Mouse (Mus musculus) neural tube, embryonic 12.5 days (tissue): ENCODE measurements around the gene Kdm5b. TPM values are rescaled to one million over a fixed set of nuclear protein-coding genes. Genes with fewer than 3 reads are reported as not detected.
"Not testable (repeated sequence)": the region's sequence is repeated elsewhere in the genome, so short reads cannot be mapped to it uniquely, and the experiment has no call there.

Source experiments
- ATAC-seq: fragments of 200-750 bp; cut with Nextera tagmentation; 2 replicates; pipeline ENCODE4 v1.8.0; 2017; ENCODE audit warnings: low read depth, mild to moderate bottlenecking, moderate TSS enrichment, moderate library complexity; ENCODE audit not compliant: low FRiP score
- H3K27ac ChIP-seq: fragments of 300-500 bp; sonication (generic); 2 replicates; pipeline ENCODE4 v1.5.1; 2016
- H3K27me3 ChIP-seq: fragments of 300-500 bp; sonication (generic); replicated peaks from 2 replicates; pipeline ENCODE4 v1.6.1; 2016; ENCODE audit warnings: mild to moderate bottlenecking
- H3K36me3 ChIP-seq: fragments of 300-500 bp; sonication (generic); 2 replicates; pipeline ENCODE4 v1.6.1; 2016; ENCODE audit warnings: mild to moderate bottlenecking
- H3K4me1 ChIP-seq: fragments of 300-500 bp; sonication (generic); 2 replicates; pipeline ENCODE4 v1.6.1; 2016
- H3K4me2 ChIP-seq: fragments of 300-500 bp; sonication (generic); replicated peaks from 2 replicates; pipeline ENCODE4 v1.6.1; 2016; ENCODE audit warnings: mild to moderate bottlenecking
- H3K4me3 ChIP-seq: fragments of 300-500 bp; sonication (generic); 2 replicates; pipeline ENCODE4 v1.5.1; 2016
- H3K9ac ChIP-seq: fragments of 300-500 bp; sonication (generic); 2 replicates; pipeline ENCODE4 v1.6.1; 2016; ENCODE audit warnings: mild to moderate bottlenecking
- H3K9me3 ChIP-seq: fragments of 300-500 bp; sonication (generic); 2 replicates; pipeline ENCODE4 v1.6.1; 2016; ENCODE audit warnings: mild to moderate bottlenecking
- WGBS: fragments of 180-500 bp; shearing (Covaris S2); methylation state at CpG from one replicate; pipeline ENCODE4 v1.1.7; 2016; 5-methylcytosine and 5-hydroxymethylcytosine counted together
- polyA plus RNA-seq: library from polyadenylated mRNA; unstranded; fragments of >200 nt; fragmentation: Nextera tagmentation; extraction: Ambion mirVana; gene quantifications from 2 replicates; pipeline ENCODE4 v1.2.1, GENCODE M21; 2016

Gene Kdm5b
- 108 and 114 TPM in 2 replicates for polyA plus RNA-seq

GRCm38 (mm10) chr1:134559976-134560375 lies at the start of gene Kdm5b:
Gene Kdm5b, plus strand, starts transcription at chr1:134560171.
- H3K4me1 ChIP-seq, result peaks cover 23% of the 10 kb centered on the region
- under 1% methylated on average over 34 of the region's 34 CpGs for WGBS
- ATAC-seq, result 0 out of 2 replicates have a peak, but pooled peaks have one; percentile 4

GRCm38 (mm10) chr1:134512183-134512582 lies 47.8 kb upstream of the Kdm5b start:
- WGBS, result 61% methylated on average over 4 of the region's 4 CpGs
- Histone ChIP-seq H3K27me3 (peaks cover 27% of the 10 kb centered on the region), H3K36me3 (peaks cover 15% of the 10 kb centered on the region), H3K9me3 (no peaks in the 10 kb centered on the region), H3K4me3 (no peak overlapping the region), H3K4me1 (peaks cover 14% of the 10 kb centered on the region), H3K27ac (no peak overlapping the region), H3K9ac (no peak overlapping the region), H3K4me2 (no peak overlapping the region)
- peak; percentile 41; the same call in 1 of the 2 replicates for ATAC-seq

More at GRCm38 (mm10) chr1:134559976-134560375, at the start of gene Kdm5b:
- H3K27me3 ChIP-seq, result no peaks in the 10 kb centered on the region
- peak within 1 kb of the TSS; percentile 76 for H3K4me2 ChIP-seq
- H3K4me3 ChIP-seq, result peak within 1 kb of the TSS; percentile 100
- H3K9ac ChIP-seq, result peak within 1 kb of the TSS; percentile 100
- H3K36me3 ChIP-seq, result no peaks in the 10 kb centered on the region
- H3K27ac ChIP-seq, result peak within 1 kb of the TSS; percentile 92
- H3K9me3 ChIP-seq, result no peaks in the 10 kb centered on the region

GRCm38 (mm10) chr1:134512584-134512983 lies 47.4 kb upstream of the Kdm5b start:
- no peak overlapping the region for H3K27ac ChIP-seq
- 62% methylated on average over 6 of the region's 6 CpGs for WGBS
- peak overlapping the region; percentile 74 for H3K4me2 ChIP-seq
- no peaks in the 10 kb centered on the region for H3K9me3 ChIP-seq
- H3K27me3 ChIP-seq, result peaks cover 27% of the 10 kb centered on the region
- H3K4me3 ChIP-seq, result no peak overlapping the region
- peak; percentile 41; the same call in 1 of the 2 replicates for ATAC-seq
- H3K9ac ChIP-seq, result no peak overlapping the region
- H3K36me3 ChIP-seq, result peaks cover 11% of the 10 kb centered on the region
- H3K4me1 ChIP-seq, result peaks cover 14% of the 10 kb centered on the region

GRCm38 (mm10) chr1:134513312-134513860 lies 46.6 kb upstream of the Kdm5b start:
- WGBS, result 2% methylated on average over 38 of the region's 38 CpGs
- Histone ChIP-seq H3K4me3 (peak overlapping the region; percentile 32), H3K36me3 (peaks cover 3% of the 10 kb centered on the region; the same call in 1 of the 2 replicates), H3K27me3 (peaks cover 27% of the 10 kb centered on the region), H3K9ac (peak overlapping the region; percentile 53), H3K4me2 (peak overlapping the region; percentile 74), H3K9me3 (no peaks in the 10 kb centered on the region), H3K27ac (no peak overlapping the region), H3K4me1 (peaks cover 14% of the 10 kb centered on the region)
- ATAC-seq, result no peak

GRCm38 (mm10) chr1:134513876-134514590 lies 45.9 kb upstream of the Kdm5b start:
- H3K36me3 ChIP-seq, result 0 out of 2 replicates have a peak, but pooled peaks cover 3% of the 10 kb centered on the region
- no peak for ATAC-seq
- H3K4me3 ChIP-seq, result no peak overlapping the region; the same call in 1 of the 2 replicates
- H3K4me2 ChIP-seq, result peak overlapping the region; percentile 74
- peaks cover 14% of the 10 kb centered on the region for H3K4me1 ChIP-seq
- H3K9ac ChIP-seq, result no peak overlapping the region
- WGBS, result 47% methylated on average over 16 of the region's 16 CpGs
- H3K27me3 ChIP-seq, result peaks cover 27% of the 10 kb centered on the region
- H3K9me3 ChIP-seq, result no peaks in the 10 kb centered on the region
- H3K27ac ChIP-seq, result no peak overlapping the region

- no peak overlapping the region for H3K9ac ChIP-seq
- WGBS, result 86% methylated on average over 2 of the region's 2 CpGs
- H3K4me3 ChIP-seq, result no peak overlapping the region
- no peaks in the 10 kb centered on the region for H3K9me3 ChIP-seq
- peaks cover 14% of the 10 kb centered on the region for H3K4me1 ChIP-seq
- no peak overlapping the region for H3K4me2 ChIP-seq
- peaks cover 27% of the 10 kb centered on the region for H3K27me3 ChIP-seq
- H3K36me3 ChIP-seq, result no peaks in the 10 kb centered on the region
- no peak for ATAC-seq
- H3K27ac ChIP-seq, result no peak overlapping the region
Observed at GRCm38 (mm10) chr1:134515891-134516290, 44.1 kb upstream of the Kdm5b start.

- Histone ChIP-seq H3K4me2 (no peak overlapping the region), H3K36me3 (no peaks in the 10 kb centered on the region), H3K9me3 (no peaks in the 10 kb centered on the region), H3K27me3 (peaks cover 27% of the 10 kb centered on the region), H3K4me3 (no peak overlapping the region), H3K9ac (no peak overlapping the region), H3K27ac (no peak overlapping the region), H3K4me1 (peaks cover 14% of the 10 kb centered on the region)
- ATAC-seq, result no peak
- WGBS, result 31% methylated on average over 4 of the region's 4 CpGs
Observed at GRCm38 (mm10) chr1:134516491-134517198, 43.3 kb upstream of the Kdm5b start.

GRCm38 (mm10) chr1:134517841-134518240 lies 42.1 kb upstream of the Kdm5b start:
- H3K4me3 ChIP-seq, H3K27ac ChIP-seq, H3K4me1 ChIP-seq, H3K36me3 ChIP-seq, H3K4me2 ChIP-seq, H3K9ac ChIP-seq, H3K9me3 ChIP-seq, ATAC-seq: not testable (repeated sequence)
- 95% methylated on average over 14 of the region's 14 CpGs for WGBS
- peaks cover 21% of the 10 kb centered on the region for H3K27me3 ChIP-seq

- Histone ChIP-seq H3K9me3 (no peaks in the 10 kb centered on the region), H3K9ac (no peak overlapping the region), H3K27ac (no peak overlapping the region), H3K27me3 (peaks cover 15% of the 10 kb centered on the region), H3K4me2 (no peak overlapping the region), H3K36me3 (no peaks in the 10 kb centered on the region), H3K4me3 (no peak overlapping the region), H3K4me1 (0 out of 2 replicates have a peak, but pooled peaks cover 1% of the 10 kb centered on the region)
- no peak for ATAC-seq
- WGBS, result 15% methylated on average over 7 of the region's 7 CpGs
Observed at GRCm38 (mm10) chr1:134518677-134519076, 41.3 kb upstream of the Kdm5b start.

GRCm38 (mm10) chr1:134519201-134519600 lies 40.8 kb upstream of the Kdm5b start:
- H3K4me2 ChIP-seq, H3K4me1 ChIP-seq, H3K9ac ChIP-seq, ATAC-seq, H3K27ac ChIP-seq, H3K4me3 ChIP-seq, H3K36me3 ChIP-seq, H3K9me3 ChIP-seq: not testable (repeated sequence)
- peaks cover 11% of the 10 kb centered on the region; the same call in 1 of the 2 replicates for H3K27me3 ChIP-seq
- 97% methylated on average over 5 of the region's 5 CpGs for WGBS

GRCm38 (mm10) chr1:134520001-134520721 lies 39.8 kb upstream of the Kdm5b start:
- Histone ChIP-seq H3K27ac (no peak overlapping the region), H3K4me1 (no peaks in the 10 kb centered on the region), H3K4me3 (no peak overlapping the region), H3K4me2 (no peak overlapping the region), H3K9me3 (no peaks in the 10 kb centered on the region), H3K27me3 (0 out of 2 replicates have a peak, but pooled peaks cover 1% of the 10 kb centered on the region), H3K36me3 (no peaks in the 10 kb centered on the region), H3K9ac (no peak overlapping the region)
- ATAC-seq, result no peak
- 85% methylated on average over 8 of the region's 8 CpGs for WGBS
